Mouse (Mus musculus) CH12F3 (cell line): ENCODE data around the gene Hs3st3a1.

Source experiments
- in situ Hi-C: fragments of 300-500 bp; cut with MboI; formaldehyde crosslinking; loops from 2 replicates; pipeline ENCODE4 v1.14.3; 2020; ENCODE audit warnings: low sequenced_read_pairs

The Hs3st3a1 gene

GRCm38 (mm10) chr11:64434611-64435545 lies at the start of gene Hs3st3a1:
Gene Hs3st3a1 (plus strand): TSS chr11:64435332.
- in situ Hi-C loops: loop anchor here (25.0 kb wide), 1 partner anchor 498 kb away; no protein-coding TSS in a partner anchor

DNA sequence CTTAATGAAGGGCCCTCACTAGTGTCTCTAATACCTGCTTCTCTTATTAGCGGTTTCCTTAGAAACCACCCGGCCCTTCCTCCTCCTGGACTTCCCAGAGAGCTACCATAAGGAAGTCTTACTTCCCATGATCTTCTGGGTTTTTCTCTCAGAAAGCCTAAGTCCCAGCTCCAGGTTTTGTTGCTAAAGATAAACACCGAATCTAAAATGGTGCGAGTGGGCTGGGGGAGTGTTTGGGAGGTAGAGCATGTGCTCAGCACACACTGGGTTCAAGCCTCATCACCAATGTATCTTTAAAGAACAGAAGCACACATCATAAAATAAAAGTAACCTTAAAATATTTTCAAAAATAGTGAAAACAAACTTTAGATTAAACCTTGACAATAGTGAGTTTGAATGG lies 48.8 kb upstream of the Hs3st3a1 start:
- in situ Hi-C loops: no loop called here

DNA sequence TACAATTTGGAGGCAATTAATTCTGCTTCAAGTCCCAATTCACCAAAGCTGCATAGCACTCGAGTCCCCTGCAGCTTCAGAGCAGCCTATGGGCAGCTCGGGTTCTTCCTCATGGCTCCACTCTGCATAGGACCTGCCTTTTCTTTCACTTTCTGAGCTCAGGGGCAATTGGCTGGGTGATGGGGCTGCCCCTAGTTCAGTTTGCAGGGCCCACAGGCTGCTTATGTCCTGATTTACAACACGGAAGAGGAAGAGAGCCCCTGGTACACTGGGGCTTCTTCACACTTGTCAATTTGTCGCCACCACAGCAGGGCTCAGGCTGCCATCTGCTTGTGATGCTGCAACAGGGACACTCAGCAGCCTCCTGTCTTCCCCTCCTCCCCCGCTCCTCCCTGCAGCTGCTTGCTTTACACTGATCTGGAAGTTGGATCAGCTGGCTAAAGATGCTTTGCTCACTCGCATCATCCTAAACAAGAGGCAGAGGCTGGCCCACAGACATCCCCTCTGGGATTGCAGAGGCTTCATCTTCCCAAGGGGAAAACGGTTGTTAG lies 38.7 kb upstream of the Hs3st3a1 start:
- in situ Hi-C loops: no loop called here

GRCm38 (mm10) chr11:64396949-64397348 lies 38.2 kb upstream of the Hs3st3a1 start:
- in situ Hi-C loops: no loop called here

- in situ Hi-C loops: no loop called here
Observed at GRCm38 (mm10) chr11:64397612-64398011, 37.5 kb upstream of the Hs3st3a1 start.

DNA sequence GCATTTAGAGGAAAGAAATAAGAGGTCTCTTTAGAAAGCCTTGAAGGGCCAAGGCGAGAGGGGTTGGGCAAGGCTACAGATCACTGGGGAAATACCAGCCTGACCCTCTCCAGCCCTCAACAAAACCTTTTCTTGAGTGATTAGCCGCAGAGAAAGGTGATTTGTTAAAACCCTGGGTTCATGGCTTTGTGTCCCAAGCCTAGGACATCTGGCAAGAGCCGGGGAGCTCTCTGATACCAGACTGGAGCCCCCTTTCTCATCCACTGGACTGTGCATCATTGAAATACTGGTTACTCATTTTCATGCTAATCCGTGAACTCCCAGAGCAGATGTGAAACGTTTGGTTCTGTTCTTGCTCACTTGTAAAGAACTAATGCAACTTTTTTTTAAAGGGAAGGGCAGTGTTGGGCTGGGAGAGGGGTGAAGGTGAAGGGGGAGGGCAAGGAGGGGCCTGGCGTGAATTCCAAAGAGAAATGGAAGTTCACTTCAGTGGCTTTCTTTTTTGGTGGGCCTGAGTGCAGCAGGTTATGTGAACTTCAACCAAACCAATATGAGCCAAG lies 34.5 kb upstream of the Hs3st3a1 start:
- in situ Hi-C loops: no loop called here

DNA sequence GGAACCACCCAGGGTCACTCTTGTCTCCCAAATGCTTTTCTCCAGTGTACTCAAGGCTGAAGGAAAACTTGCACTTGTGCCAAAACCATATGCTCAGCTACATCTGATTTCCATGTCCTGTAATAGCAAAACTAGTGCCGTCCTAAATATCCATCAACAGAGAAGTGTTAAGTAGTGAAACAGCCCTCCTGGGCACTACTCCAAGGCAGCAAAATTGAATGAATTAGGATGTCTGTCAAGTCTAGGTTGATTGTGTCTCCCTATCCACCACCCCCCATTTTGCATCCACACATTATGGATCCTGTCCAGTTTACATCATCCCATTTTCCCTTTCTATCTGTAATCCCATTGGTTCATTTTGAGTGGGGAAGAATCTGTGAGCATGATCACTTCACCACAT lies 16.2 kb upstream of the Hs3st3a1 start:
- in situ Hi-C loops: no loop called here

DNA sequence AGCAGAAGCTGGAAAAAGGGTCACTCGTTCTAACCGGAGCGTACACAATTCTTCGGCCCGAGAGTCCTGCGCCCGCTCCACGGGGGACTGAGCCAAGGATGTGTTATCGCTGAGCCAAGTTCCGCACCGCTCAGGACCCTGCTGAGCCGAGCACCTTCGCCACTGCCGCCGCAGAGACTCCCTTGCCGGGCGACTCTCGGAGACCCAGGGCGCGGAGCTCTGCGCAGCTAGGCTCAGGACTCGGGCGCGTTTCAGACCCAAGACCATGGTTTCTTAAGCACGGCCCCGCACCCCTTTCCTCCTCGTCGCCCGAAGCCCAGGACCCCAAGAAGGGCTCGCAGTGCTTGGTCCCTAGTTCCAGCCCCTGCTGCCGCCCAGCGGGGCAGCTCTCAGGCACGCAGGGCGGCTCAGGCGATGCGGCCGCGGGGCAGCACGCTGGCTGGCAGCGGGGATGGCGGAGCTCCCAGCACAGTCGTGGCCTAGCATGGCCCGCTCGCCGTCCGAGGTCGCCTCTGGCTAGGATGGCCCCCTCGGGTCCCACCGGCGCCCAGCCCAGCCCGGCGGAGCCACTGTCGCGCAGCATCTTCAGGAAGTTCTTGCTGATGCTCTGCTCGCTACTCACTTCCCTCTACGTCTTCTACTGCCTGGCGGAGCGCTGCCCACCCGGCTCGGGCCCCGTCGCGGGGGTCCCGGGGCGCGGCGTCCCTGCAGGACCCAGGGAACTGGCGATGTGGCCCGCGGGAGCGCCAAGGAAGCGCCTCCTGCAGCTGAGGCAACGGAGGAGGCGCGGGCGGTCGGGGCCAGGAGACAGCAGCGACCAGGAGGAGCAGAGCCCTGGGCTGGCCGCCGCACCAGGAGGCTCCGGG lies 647 bp downstream of the Hs3st3a1 start:
- in situ Hi-C loops: loop anchor here (25.0 kb wide), 1 partner anchor 498 kb away; no protein-coding TSS in a partner anchor

DNA sequence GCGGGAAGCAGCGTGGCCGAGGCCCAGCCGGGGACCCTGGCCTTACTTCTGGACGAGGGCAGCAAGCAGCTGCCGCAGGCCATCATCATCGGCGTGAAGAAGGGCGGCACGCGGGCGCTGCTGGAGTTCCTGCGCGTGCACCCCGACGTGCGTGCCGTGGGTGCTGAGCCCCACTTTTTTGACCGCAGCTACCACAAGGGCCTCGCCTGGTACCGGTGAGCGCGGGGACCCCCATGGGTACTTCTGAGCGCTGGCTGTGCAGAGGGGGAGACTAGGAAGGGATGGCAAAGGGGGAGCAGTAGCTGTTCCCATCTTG lies 1.2 kb downstream of the Hs3st3a1 start, which contains the start of gene F930015N05Rik:
Gene F930015N05Rik, minus strand, starts transcription at position 242 of the 316 bp plus-strand sequence.
- in situ Hi-C loops: loop anchor here (25.0 kb wide), 1 partner anchor 499 kb away; no protein-coding TSS in a partner anchor

- in situ Hi-C loops: loop anchor here (25.0 kb wide), 1 partner anchor 500 kb away; no protein-coding TSS in a partner anchor
Observed at GRCm38 (mm10) chr11:64436791-64437298, 1.7 kb downstream of the Hs3st3a1 start.

GRCm38 (mm10) chr11:64437721-64438120 lies 2.6 kb downstream of the Hs3st3a1 start:
- in situ Hi-C loops: loop anchor here (25.0 kb wide), 1 partner anchor 500 kb away; no protein-coding TSS in a partner anchor

GRCm38 (mm10) chr11:64438909-64439308 lies 3.8 kb downstream of the Hs3st3a1 start:
- in situ Hi-C loops: loop anchor here (25.0 kb wide), 1 partner anchor 502 kb away; no protein-coding TSS in a partner anchor

GRCm38 (mm10) chr11:64442119-64442518 lies 7.0 kb downstream of the Hs3st3a1 start:
- in situ Hi-C loops: loop anchor here (25.0 kb wide), 1 partner anchor 505 kb away; no protein-coding TSS in a partner anchor

DNA sequence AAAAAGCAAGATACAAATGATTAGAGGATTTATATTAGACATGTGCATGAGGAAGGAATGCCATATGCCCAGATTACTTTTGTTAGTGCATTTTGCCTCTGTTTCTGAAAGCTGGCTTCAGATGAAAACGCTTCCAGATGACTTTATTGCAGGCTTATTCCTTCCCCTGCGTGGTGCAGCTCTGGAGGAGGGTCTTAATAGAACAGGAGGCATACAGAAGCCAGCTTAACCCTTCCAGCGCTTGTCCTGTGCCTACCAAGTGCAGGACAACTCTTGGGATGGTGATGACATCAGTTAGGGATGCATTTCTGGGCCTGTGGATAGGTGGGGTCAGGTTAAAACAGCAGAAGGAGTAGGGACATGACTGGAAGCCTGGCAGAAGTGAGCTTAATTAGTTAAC lies 7.6 kb downstream of the Hs3st3a1 start:
- in situ Hi-C loops: loop anchor here (25.0 kb wide), 1 partner anchor 505 kb away; no protein-coding TSS in a partner anchor

DNA sequence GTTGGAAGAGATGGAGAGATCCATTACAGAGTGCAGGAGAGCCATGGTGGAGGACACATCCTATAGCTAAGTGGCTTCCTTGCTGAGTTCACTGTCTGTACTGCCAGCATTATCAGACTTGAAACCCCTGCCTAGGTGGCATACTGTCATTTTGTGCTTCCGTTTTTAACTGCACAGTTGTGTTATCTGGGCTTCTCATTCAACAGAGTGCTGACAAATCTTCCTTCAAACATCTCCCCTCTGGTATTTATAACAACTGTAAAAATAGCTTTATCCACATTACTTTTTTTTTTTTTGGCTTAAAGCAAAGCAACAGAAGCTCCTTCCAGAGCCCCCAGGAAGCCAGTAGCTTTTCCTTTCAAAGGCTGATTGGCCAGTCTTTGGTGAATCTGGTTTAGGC lies 10.1 kb downstream of the Hs3st3a1 start:
- in situ Hi-C loops: loop anchor here (25.0 kb wide), 1 partner anchor 508 kb away; no protein-coding TSS in a partner anchor

DNA sequence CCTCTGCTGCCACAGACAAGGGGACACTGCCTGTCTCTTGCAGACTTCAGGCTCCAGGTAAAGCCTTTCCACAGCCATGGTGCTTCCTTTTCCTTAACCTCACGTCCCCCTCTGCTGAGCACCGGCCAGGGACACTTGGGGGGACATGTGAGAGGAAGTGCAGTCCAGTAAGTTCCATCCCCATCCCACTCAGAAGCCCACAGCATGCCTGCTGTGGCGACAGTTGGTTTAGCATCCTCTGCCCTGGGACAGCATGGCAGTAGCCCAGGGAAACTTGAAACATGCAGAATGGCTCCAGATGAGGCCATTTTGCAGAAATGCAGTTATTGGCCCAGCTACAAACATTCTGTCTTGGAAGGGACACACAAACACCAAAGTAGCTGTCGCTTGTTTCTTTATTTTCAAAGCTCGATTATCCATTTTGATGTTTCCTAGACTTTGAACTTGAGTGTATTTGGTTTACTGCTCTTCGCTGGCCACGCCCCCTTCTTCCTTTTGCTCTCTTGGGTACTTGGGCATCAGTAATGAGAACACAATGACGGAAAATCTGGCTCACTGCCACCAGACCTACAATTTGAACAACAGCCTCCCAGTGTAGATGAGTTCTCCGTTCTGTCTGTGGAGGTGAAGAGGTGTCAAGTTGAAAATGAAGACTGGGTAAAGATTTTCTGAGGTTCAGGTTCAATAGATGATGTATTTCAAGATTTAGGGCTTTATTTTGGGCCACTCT lies 13.6 kb downstream of the Hs3st3a1 start:
- in situ Hi-C loops: loop anchor here (25.0 kb wide), 1 partner anchor 511 kb away; no protein-coding TSS in a partner anchor

DNA sequence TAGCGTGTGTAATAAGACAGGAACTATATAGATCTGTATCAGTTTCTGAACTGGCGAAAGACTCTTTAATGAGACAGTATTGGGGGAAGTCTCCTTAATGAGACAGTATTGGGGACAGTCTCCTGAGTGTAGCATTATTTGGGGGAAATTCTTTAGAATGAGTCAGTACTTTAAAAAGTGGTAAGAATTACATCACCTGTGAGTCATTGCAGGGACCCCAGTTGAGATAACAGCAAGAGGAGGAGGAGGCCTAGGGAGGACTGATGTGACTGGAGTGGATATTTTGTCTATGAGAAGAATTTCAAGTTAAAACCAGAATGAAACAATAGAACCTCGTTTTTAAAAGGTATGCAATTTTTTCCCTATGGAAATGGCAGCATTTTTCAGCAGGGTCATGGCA lies 26.6 kb downstream of the Hs3st3a1 start:
- in situ Hi-C loops: no loop called here

GRCm38 (mm10) chr11:64468737-64469136 lies 33.6 kb downstream of the Hs3st3a1 start:
- in situ Hi-C loops: no loop called here

DNA sequence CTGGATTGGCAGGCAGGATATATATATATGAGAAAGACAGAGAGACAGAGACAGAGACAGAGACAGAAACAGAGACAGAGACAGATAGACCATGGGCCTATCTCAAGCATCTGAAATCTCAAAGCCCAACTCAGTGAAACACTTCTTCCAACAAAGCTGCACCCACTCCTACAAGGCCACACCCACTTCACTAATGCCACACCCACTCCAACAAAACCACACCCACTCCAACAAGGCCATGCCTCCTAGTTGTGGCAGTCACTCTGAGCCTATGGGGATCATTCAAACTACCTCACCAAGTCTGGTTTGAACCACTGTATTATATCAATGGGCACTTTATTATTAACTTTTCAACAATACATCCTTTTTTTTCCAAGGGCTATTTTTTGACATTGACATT lies 35.6 kb downstream of the Hs3st3a1 start:
- in situ Hi-C loops: no loop called here
